Mouse (Mus musculus) CH12.LX (cell line): ENCODE measurements around the gene Taf4. TPM values are rescaled to one million over a fixed set of nuclear protein-coding genes. Genes with fewer than 3 reads are reported as not detected.

Experiments used
- DNase-seq: peaks from one replicate; pipeline ENCODE4 v3.0.0-alpha.2; 2013; ENCODE audit errors: extremely low read depth
- H3K27ac ChIP-seq: 2 replicates; pipeline ENCODE4 v1.5.1; 2012; ENCODE audit warnings: low read depth, mild to moderate bottlenecking, control low read depth, moderate library complexity; ENCODE audit not compliant: insufficient read depth
- H3K27me3 ChIP-seq: replicated peaks from 2 replicates; pipeline ENCODE3; 2012; ENCODE audit warnings: inconsistent platforms
- H3K36me3 ChIP-seq, 2 experiments: replicated peaks in 1 of 2; 2 replicates each; pipeline versions ENCODE3 to v1.6.1; 2012; ENCODE audit warnings: inconsistent platforms in 1 of 2, low read length in 1 of 2, mild to moderate bottlenecking in 1 of 2, mixed read lengths in 1 of 2, moderate library complexity in 1 of 2; ENCODE audit not compliant: control insufficient read depth in 1 of 2, insufficient read depth in 1 of 2
- H3K4me1 ChIP-seq, 2 experiments: 2 replicates each; pipeline ENCODE4 v1.6.1; 2012; ENCODE audit warnings: inconsistent platforms in 1 of 2, moderate library complexity in 1 of 2; ENCODE audit not compliant: insufficient read depth in 2 of 2, control insufficient read depth in 1 of 2
- H3K4me2 ChIP-seq: 2 replicates; pipeline ENCODE4 v1.6.1; 2012; ENCODE audit warnings: low read depth, mild to moderate bottlenecking, control low read depth; ENCODE audit not compliant: poor library complexity, insufficient read depth, severe bottlenecking
- H3K4me3 ChIP-seq, 3 experiments: fragments of 150-350 bp in 1 of 3; sonication (generic) in 1 of 3; replicated peaks in 1 of 3; 2 replicates each; pipeline versions ENCODE3 to v1.5.1; 2011 to 2012; ENCODE audit warnings: low read depth in 2 of 3, low read length in 2 of 3, mild to moderate bottlenecking in 2 of 3, moderate library complexity in 2 of 3, control low read depth in 1 of 3, improper control_type of control experiment in 1 of 3, inconsistent platforms in 1 of 3, mixed read lengths in 1 of 3; ENCODE audit not compliant: poor library complexity in 1 of 3
- H3K79me2 ChIP-seq: replicated peaks from 2 replicates; pipeline ENCODE4 v1.6.1; 2012; ENCODE audit warnings: mild to moderate bottlenecking, moderate library complexity; ENCODE audit not compliant: control insufficient read depth, poor library complexity, insufficient read depth, severe bottlenecking; ENCODE audit errors: extremely low read depth
- H3K9ac ChIP-seq: 2 replicates; pipeline ENCODE4 v1.6.1; 2012; ENCODE audit warnings: low read depth, mild to moderate bottlenecking, control low read depth, moderate library complexity; ENCODE audit not compliant: insufficient read depth
- H3K9me3 ChIP-seq: replicated peaks from 2 replicates; pipeline ENCODE3; 2012; ENCODE audit warnings: low read length, inconsistent platforms, mixed read lengths
- CTCF ChIP-seq, 2 experiments: IDR thresholded peaks in 1 of 2; conservative IDR thresholded peaks in 1 of 2; 2 replicates each; pipeline ENCODE4 v1.5.1; 2011 to 2012; ENCODE audit warnings: low read depth in 2 of 2, low read length in 2 of 2, improper control_type of control experiment in 1 of 2, inconsistent platforms in 1 of 2, mild to moderate bottlenecking in 1 of 2, moderate library complexity in 1 of 2
- GABPA ChIP-seq: IDR thresholded peaks from 2 replicates; pipeline ENCODE4 v1.6.1; 2012; ENCODE audit warnings: low read depth, low read length, improper control_type of control experiment, inconsistent platforms; ENCODE audit not compliant: insufficient replicate concordance
- HCFC1 ChIP-seq: IDR thresholded peaks from 2 replicates; pipeline ENCODE4 v1.6.1; 2012; ENCODE audit warnings: low read depth, mild to moderate bottlenecking, inconsistent platforms, low read length, improper control_type of control experiment
- JUN ChIP-seq: IDR thresholded peaks from 2 replicates; pipeline ENCODE4 v1.6.1; 2011; ENCODE audit warnings: low read depth, mild to moderate bottlenecking, low read length, improper control_type of control experiment, moderate library complexity; ENCODE audit not compliant: insufficient read depth
- KAT2A ChIP-seq: IDR thresholded peaks from 2 replicates; pipeline ENCODE4 v1.6.1; 2012; ENCODE audit warnings: low read length, improper control_type of control experiment, inconsistent platforms; ENCODE audit not compliant: insufficient replicate concordance
- MAX ChIP-seq: IDR thresholded peaks from 2 replicates; pipeline ENCODE4 v1.6.1; 2011; ENCODE audit warnings: low read length, improper control_type of control experiment
- MAZ ChIP-seq: IDR thresholded peaks from 2 replicates; pipeline ENCODE4 v1.6.1; 2012; ENCODE audit warnings: low read depth, mild to moderate bottlenecking, inconsistent platforms, low read length, improper control_type of control experiment, moderate library complexity
- MXI1 ChIP-seq: IDR thresholded peaks from 2 replicates; pipeline ENCODE4 v1.6.1; 2011; ENCODE audit warnings: mild to moderate bottlenecking, low read depth, low read length, improper control_type of control experiment
- NRF1 ChIP-seq: IDR thresholded peaks from 2 replicates; pipeline ENCODE4 v1.6.1; 2014; ENCODE audit warnings: low read depth, mild to moderate bottlenecking, inconsistent platforms, low read length, improper control_type of control experiment, moderate library complexity
- PAX5 ChIP-seq: IDR thresholded peaks from 2 replicates; pipeline ENCODE4 v1.6.1; 2012; ENCODE audit warnings: low read length, inconsistent platforms, mixed read lengths
- POLR2A ChIP-seq: IDR thresholded peaks from 2 replicates; pipeline ENCODE4 v1.6.1; 2011; ENCODE audit warnings: low read depth, mild to moderate bottlenecking, improper control_type of control experiment, low read length
- SIN3A ChIP-seq: IDR thresholded peaks from 2 replicates; pipeline ENCODE4 v1.6.1; 2012; ENCODE audit warnings: low read length, improper control_type of control experiment, inconsistent platforms
- TCF12 ChIP-seq: IDR thresholded peaks from 2 replicates; pipeline ENCODE4 v1.6.1; 2014; ENCODE audit warnings: low read depth, mild to moderate bottlenecking, inconsistent platforms, low read length, improper control_type of control experiment
- ZMIZ1 ChIP-seq: IDR thresholded peaks from 2 replicates; pipeline ENCODE4 v1.6.1; 2012; ENCODE audit warnings: low read depth, mild to moderate bottlenecking, inconsistent platforms, low read length, improper control_type of control experiment
- ZNF384 ChIP-seq: IDR thresholded peaks from 2 replicates; pipeline ENCODE4 v1.6.1; 2012; ENCODE audit warnings: low read depth, low read length, improper control_type of control experiment, inconsistent platforms
- dilution Hi-C: fragments of 300-500 bp; cut with MboI; formaldehyde crosslinking; loops from 2 replicates; pipeline ENCODE4 v1.14.3; 2020; ENCODE audit warnings: low sequenced_read_pairs; ENCODE audit not compliant: extremely low pct_unique_long_range_greater_than_20kb, extremely low pct_ligation_motif_present
- in situ Hi-C: fragments of 300-500 bp; cut with MboI; formaldehyde crosslinking; loops from 3 replicates; pipeline ENCODE4 v1.14.3; 2019; ENCODE audit warnings: low sequenced_read_pairs, low pct_ligation_motif_present, low pct_unique_long_range_greater_than_20kb, mixed read lengths
- polyA plus RNA-seq: library from polyadenylated mRNA; unstranded; fragments of >175 nt; gene quantifications from 2 replicates; pipeline ENCODE4 v1.2.1, GENCODE M21; 2012; ENCODE audit warnings: low read depth; ENCODE audit not compliant: insufficient read length
- total RNA-seq, 2 experiments: library from RNA; depleted of rRNA; stranded (reverse); fragments of 300-350 nt in 1 of 2; fragments of >200 nt in 1 of 2; gene quantifications; 2 replicates each; pipeline ENCODE4 v1.2.3; 2012 to 2014

Taf4 gene
- total and polyA plus RNA-seq, 3 experiments = 3.0 to 14.5 (median 5.5) TPM

GRCm38 (mm10) chr2:179978250-179978649, 1.8 kb upstream of the Taf4 start:
- Histone ChIP-seq H3K9me3 (no peaks in the 10 kb centered on the region), H3K4me3 (no peak overlapping the region), H3K4me1 (peaks cover 14 to 28% of the 10 kb centered on the region in 2 experiments), H3K9ac (no peak overlapping the region), H3K27me3 (no peaks in the 10 kb centered on the region), H3K27ac (no peak overlapping the region), H3K36me3 (peaks cover 0 to 6% of the 10 kb centered on the region in 2 experiments), H3K79me2 (peaks cover 13% of the 10 kb centered on the region), H3K4me2 (no peak overlapping the region)
- no peak for DNase-seq
- in situ Hi-C loops = no loop called here
- dilution Hi-C loops = no loop called here
- TF ChIP-seq MXI1 (no peak), SIN3A (no peak), JUN (no peak), HCFC1 (no peak), ZMIZ1 (no peak), CTCF (conservative IDR thresholded peaks at IDR 0.05 in 1 of 2, IDR thresholded peaks at IDR 0.05 in 1 of 2; ENCODE audit: low read depth in 2 of 2, low read length in 2 of 2) (no peak), GABPA (no peak), KAT2A (no peak), TCF12 (no peak), NRF1 (no peak), MAZ (no peak)

GRCm38 (mm10) chr2:179977344-179978025, 1.0 kb upstream of the Taf4 start:
- peak overlapping the region; percentile 89 for H3K9ac ChIP-seq
- H3K4me1 ChIP-seq = peaks cover 14 to 36% of the 10 kb centered on the region in 2 experiments
- DNase-seq = no peak
- H3K36me3 ChIP-seq = peaks cover 0 to 10% of the 10 kb centered on the region in 2 experiments
- no peak for TF ChIP-seq MAX
- TF ChIP-seq ZNF384 = peak; percentile 73
- TF ChIP-seq KAT2A = no peak
- TF ChIP-seq POLR2A = no peak
- TF ChIP-seq PAX5 = no peak
- no peak overlapping the region for H3K27ac ChIP-seq
- no peaks in the 10 kb centered on the region for H3K27me3 ChIP-seq
- in situ Hi-C loops = no loop called here
- peak overlapping the region; percentile 72 to 80 (median 79) for H3K4me3 ChIP-seq
- dilution Hi-C loops = no loop called here
- H3K79me2 ChIP-seq = peaks cover 13% of the 10 kb centered on the region
- peak overlapping the region; percentile 63 for H3K4me2 ChIP-seq
- H3K9me3 ChIP-seq = no peaks in the 10 kb centered on the region
